Mouse (Mus musculus) layer of hippocampus, postnatal 14 days (tissue): Measurements from ENCODE around the gene Slc17a7. TPM values are rescaled to one million over a fixed set of nuclear protein-coding genes. Genes with fewer than 3 reads are reported as not detected.
"Not testable (repeated sequence)": the region's sequence is repeated elsewhere in the genome, so short reads cannot be mapped to it uniquely, and the experiment has no call there.

Experiments used
- DNase-seq, 2 experiments: peaks; one replicate each; pipeline ENCODE4 v3.0.0; 2021 to 2022; ENCODE audit warnings: low spot score in 2 of 2, mixed read lengths in 1 of 2
- total RNA-seq, 2 experiments: library from RNA; stranded (reverse); gene quantifications; 2 replicates each; pipeline ENCODE4 v1.2.3; 2021

Gene Slc17a7
- total RNA-seq, 2 experiments from 2014 or later: 1,582 to 1,636 TPM

- not testable (repeated sequence) for DNase-seq
Observed at GRCm38 (mm10) chr7:45173772-45174171, 10.0 kb downstream of the Slc17a7 start.

- DNase-seq: no peak
Observed at GRCm38 (mm10) chr7:45174567-45175280, 11.0 kb downstream of the Slc17a7 start.

- DNase-seq: no peak
Observed at GRCm38 (mm10) chr7:45175398-45175797, 11.6 kb downstream of the Slc17a7 start.

- DNase-seq: no peak
Observed at GRCm38 (mm10) chr7:45175929-45176328, 12.2 kb downstream of the Slc17a7 start.

- no peak for DNase-seq
Observed at GRCm38 (mm10) chr7:45176356-45176755, 12.6 kb downstream of the Slc17a7 start.

GRCm38 (mm10) chr7:45178550-45178949, 14.8 kb downstream of the Slc17a7 start:
- no peak for DNase-seq

GRCm38 (mm10) chr7:45179469-45179868, 15.7 kb downstream of the Slc17a7 start, which contains the start of gene Gfy:
TSS of gene Gfy (minus strand) at chr7:45179569.
- DNase-seq: no peak

- DNase-seq: no peak
Observed at GRCm38 (mm10) chr7:45180896-45181477, 17.2 kb downstream of the Slc17a7 start, which contains the start of gene Pth2. TSS of gene Pth2 (plus strand) at chr7:45180995.

GRCm38 (mm10) chr7:45181540-45181939, 17.8 kb downstream of the Slc17a7 start:
- no peak for DNase-seq

GRCm38 (mm10) chr7:45182199-45182601, 18.5 kb downstream of the Slc17a7 start:
- DNase-seq: peak; percentile 77 to 91

GRCm38 (mm10) chr7:45182606-45183005, 18.9 kb downstream of the Slc17a7 start:
- DNase-seq: no peak

- no peak for DNase-seq
Observed at GRCm38 (mm10) chr7:45183672-45184071, 19.9 kb downstream of the Slc17a7 start.

GRCm38 (mm10) chr7:45185921-45186320, 22.2 kb downstream of the Slc17a7 start:
- no peak for DNase-seq

- no peak for DNase-seq
Observed at GRCm38 (mm10) chr7:45189600-45189999, 25.9 kb downstream of the Slc17a7 start.

GRCm38 (mm10) chr7:45190186-45190585, 26.4 kb downstream of the Slc17a7 start:
- DNase-seq: no peak

- DNase-seq: no peak
Observed at GRCm38 (mm10) chr7:45191161-45191560, 27.4 kb downstream of the Slc17a7 start.

- DNase-seq: no peak
Observed at GRCm38 (mm10) chr7:45191803-45192363, 28.1 kb downstream of the Slc17a7 start.

- DNase-seq: no peak
Observed at GRCm38 (mm10) chr7:45192585-45193310, 29.0 kb downstream of the Slc17a7 start.

GRCm38 (mm10) chr7:45193406-45193805, 29.7 kb downstream of the Slc17a7 start:
- no peak for DNase-seq

GRCm38 (mm10) chr7:45193871-45194785, 30.4 kb downstream of the Slc17a7 start:
- DNase-seq: no peak
